Mouse (Mus musculus) forebrain, embryonic 12.5 days (tissue): ENCODE measurements at regions not wholly inside any gene's neighbourhood (a gene's known extent, or its start where the extent isn't known, plus 50 kb on each side); places are given as distances from the start of the nearest gene placed in this dataset.

Source experiments
- ATAC-seq: fragments of 200-750 bp; cut with Nextera tagmentation; 2 replicates; pipeline ENCODE4 v1.8.0; 2017; ENCODE audit warnings: moderate TSS enrichment; ENCODE audit not compliant: low FRiP score
- H3K27ac ChIP-seq: fragments of 300-500 bp; sonication (generic); 2 replicates; pipeline ENCODE4 v1.5.1; 2016; ENCODE audit warnings: mild to moderate bottlenecking
- H3K27me3 ChIP-seq: fragments of 300-500 bp; sonication (generic); 2 replicates; pipeline ENCODE4 v1.6.1; 2016; ENCODE audit warnings: mild to moderate bottlenecking
- H3K36me3 ChIP-seq: fragments of 300-500 bp; sonication (generic); replicated peaks from 2 replicates; pipeline ENCODE4 v1.6.1; 2016; ENCODE audit warnings: mild to moderate bottlenecking
- H3K4me1 ChIP-seq: fragments of 300-500 bp; sonication (generic); 2 replicates; pipeline ENCODE4 v1.6.1; 2016
- H3K4me2 ChIP-seq: fragments of 300-500 bp; sonication (generic); 2 replicates; pipeline ENCODE4 v1.6.1; 2016; ENCODE audit warnings: mild to moderate bottlenecking, moderate library complexity
- H3K4me3 ChIP-seq: fragments of 300-500 bp; sonication (generic); replicated peaks from 2 replicates; pipeline ENCODE4 v1.5.1; 2016; ENCODE audit warnings: mild to moderate bottlenecking
- H3K9ac ChIP-seq: fragments of 300-500 bp; sonication (generic); 2 replicates; pipeline ENCODE4 v1.6.1; 2016; ENCODE audit warnings: mild to moderate bottlenecking
- H3K9me3 ChIP-seq: fragments of 300-500 bp; sonication (generic); 2 replicates; pipeline ENCODE4 v1.6.1; 2016
- WGBS: fragments of 180-500 bp; shearing (Covaris S2); methylation state at CpG from one replicate; pipeline ENCODE4 v1.1.7; 2016; 5-methylcytosine and 5-hydroxymethylcytosine counted together

GRCm38 (mm10) chr11:57958233-57958632, 50.6 kb upstream of the Larp1 start:
- Histone ChIP-seq H3K4me1 (peaks cover 8% of the 10 kb centered on the region), H3K27ac (no peak overlapping the region), H3K27me3 (no peaks in the 10 kb centered on the region), H3K9ac (no peak overlapping the region), H3K36me3 (no peaks in the 10 kb centered on the region), H3K4me2 (no peak overlapping the region), H3K9me3 (no peaks in the 10 kb centered on the region), H3K4me3 (no peak overlapping the region)
- 79% methylated on average over 7 of the region's 7 CpGs for WGBS
- no peak for ATAC-seq

- Histone ChIP-seq H3K4me2 (no peak overlapping the region), H3K4me3 (no peak overlapping the region), H3K36me3 (no peaks in the 10 kb centered on the region), H3K9me3 (no peaks in the 10 kb centered on the region), H3K27me3 (no peaks in the 10 kb centered on the region), H3K4me1 (peaks cover under 1% of the 10 kb centered on the region; the same call in 1 of the 2 replicates), H3K9ac (no peak overlapping the region), H3K27ac (no peak overlapping the region)
- 92% methylated on average over 9 of the region's 9 CpGs for WGBS
- no peak for ATAC-seq
Measured at GRCm38 (mm10) chr11:57956909-57957308, 52.0 kb upstream of the Larp1 start.

- H3K9ac ChIP-seq, result no peak overlapping the region
- no peaks in the 10 kb centered on the region for H3K4me1 ChIP-seq
- 83% methylated on average over 2 of the region's 2 CpGs for WGBS
- no peaks in the 10 kb centered on the region for H3K9me3 ChIP-seq
- no peaks in the 10 kb centered on the region for H3K27me3 ChIP-seq
- no peaks in the 10 kb centered on the region for H3K36me3 ChIP-seq
- no peak overlapping the region for H3K4me3 ChIP-seq
- no peak overlapping the region for H3K27ac ChIP-seq
- no peak overlapping the region for H3K4me2 ChIP-seq
- ATAC-seq, result no peak
Measured at GRCm38 (mm10) chr11:57956076-57956475, 52.8 kb upstream of the Larp1 start.

GRCm38 (mm10) chr11:57955476-57955875, 53.4 kb upstream of the Larp1 start:
- ATAC-seq, result no peak
- Histone ChIP-seq H3K4me1 (no peaks in the 10 kb centered on the region), H3K9ac (no peak overlapping the region), H3K27me3 (no peaks in the 10 kb centered on the region), H3K9me3 (no peaks in the 10 kb centered on the region), H3K36me3 (no peaks in the 10 kb centered on the region), H3K4me2 (no peak overlapping the region), H3K4me3 (no peak overlapping the region), H3K27ac (no peak overlapping the region)
- 92% methylated on average over 7 of the region's 7 CpGs for WGBS

GRCm38 (mm10) chr11:57954510-57955184, 54.2 kb upstream of the Larp1 start:
- Histone ChIP-seq H3K4me3 (no peak overlapping the region), H3K36me3 (no peaks in the 10 kb centered on the region), H3K27me3 (no peaks in the 10 kb centered on the region), H3K27ac (no peak overlapping the region), H3K9ac (no peak overlapping the region), H3K9me3 (no peaks in the 10 kb centered on the region), H3K4me1 (no peaks in the 10 kb centered on the region), H3K4me2 (no peak overlapping the region)
- 77% methylated on average over 10 of the region's 10 CpGs for WGBS
- no peak for ATAC-seq

- Histone ChIP-seq H3K27me3 (no peaks in the 10 kb centered on the region), H3K4me2 (no peak overlapping the region), H3K27ac (no peak overlapping the region), H3K4me1 (no peaks in the 10 kb centered on the region), H3K9ac (no peak overlapping the region), H3K36me3 (no peaks in the 10 kb centered on the region), H3K4me3 (no peak overlapping the region), H3K9me3 (no peaks in the 10 kb centered on the region)
- ATAC-seq, result no peak
- 79% methylated on average over 7 of the region's 7 CpGs for WGBS
Measured at GRCm38 (mm10) chr11:57953694-57954093, 55.2 kb upstream of the Larp1 start.

- H3K9ac ChIP-seq, result no peak overlapping the region
- no peak overlapping the region for H3K4me2 ChIP-seq
- H3K27me3 ChIP-seq, result no peaks in the 10 kb centered on the region
- WGBS, result 65% methylated on average over 3 of the region's 3 CpGs
- no peak for ATAC-seq
- no peaks in the 10 kb centered on the region for H3K4me1 ChIP-seq
- H3K27ac ChIP-seq, result no peak overlapping the region
- H3K36me3 ChIP-seq, result no peaks in the 10 kb centered on the region
- no peak overlapping the region for H3K4me3 ChIP-seq
- H3K9me3 ChIP-seq, result no peaks in the 10 kb centered on the region
Measured at GRCm38 (mm10) chr11:57952619-57953018, 56.2 kb upstream of the Larp1 start.

- H3K4me2 ChIP-seq, result no peak overlapping the region
- H3K27me3 ChIP-seq, result no peaks in the 10 kb centered on the region
- WGBS, result 86% methylated on average over 20 of the region's 20 CpGs
- no peaks in the 10 kb centered on the region for H3K36me3 ChIP-seq
- no peak for ATAC-seq
- H3K9ac ChIP-seq, result no peak overlapping the region
- H3K9me3 ChIP-seq, result no peaks in the 10 kb centered on the region
- H3K4me3 ChIP-seq, result no peak overlapping the region
- H3K4me1 ChIP-seq, result no peaks in the 10 kb centered on the region
- no peak overlapping the region for H3K27ac ChIP-seq
Measured at GRCm38 (mm10) chr11:57951541-57952326, 57.1 kb upstream of the Larp1 start.

- Histone ChIP-seq H3K9me3 (no peaks in the 10 kb centered on the region), H3K27ac (no peak overlapping the region), H3K36me3 (no peaks in the 10 kb centered on the region), H3K4me2 (no peak overlapping the region), H3K9ac (no peak overlapping the region), H3K4me1 (no peaks in the 10 kb centered on the region), H3K4me3 (no peak overlapping the region), H3K27me3 (no peaks in the 10 kb centered on the region)
- ATAC-seq, result no peak
- 5% methylated on average over 4 of the region's 4 CpGs for WGBS
Measured at GRCm38 (mm10) chr11:57950989-57951388, 57.9 kb upstream of the Larp1 start.

- H3K4me3 ChIP-seq, result no peak overlapping the region
- 69% methylated on average over 9 of the region's 9 CpGs for WGBS
- no peak overlapping the region for H3K4me2 ChIP-seq
- H3K27ac ChIP-seq, result no peak overlapping the region
- no peaks in the 10 kb centered on the region for H3K9me3 ChIP-seq
- H3K36me3 ChIP-seq, result no peaks in the 10 kb centered on the region
- H3K27me3 ChIP-seq, result no peaks in the 10 kb centered on the region
- H3K9ac ChIP-seq, result no peak overlapping the region
- ATAC-seq, result no peak
- H3K4me1 ChIP-seq, result no peaks in the 10 kb centered on the region
Measured at GRCm38 (mm10) chr11:57949067-57949466, 59.8 kb upstream of the Larp1 start.

GRCm38 (mm10) chr11:57947347-57947746, 61.5 kb upstream of the Larp1 start:
- Histone ChIP-seq H3K9ac (no peak overlapping the region), H3K36me3 (no peaks in the 10 kb centered on the region), H3K4me1 (no peaks in the 10 kb centered on the region), H3K9me3 (no peaks in the 10 kb centered on the region), H3K4me3 (no peak overlapping the region), H3K27me3 (no peaks in the 10 kb centered on the region), H3K4me2 (no peak overlapping the region), H3K27ac (no peak overlapping the region)
- no peak for ATAC-seq
- 86% methylated on average over 4 of the region's 4 CpGs for WGBS

GRCm38 (mm10) chr11:57934391-57934850, 74.4 kb upstream of the Larp1 start:
- Histone ChIP-seq H3K36me3 (no peaks in the 10 kb centered on the region), H3K9ac (peak overlapping the region; percentile 45; the same call in 1 of the 2 replicates), H3K4me1 (peaks cover 9% of the 10 kb centered on the region), H3K4me3 (peak overlapping the region; percentile 26), H3K4me2 (peak overlapping the region; percentile 54), H3K27ac (no peak overlapping the region), H3K9me3 (no peaks in the 10 kb centered on the region), H3K27me3 (peaks cover 19% of the 10 kb centered on the region)
- WGBS, result 14% methylated on average over 13 of the region's 13 CpGs
- peak; percentile 68 for ATAC-seq

GRCm38 (mm10) chr11:57933065-57933464, 75.8 kb upstream of the Larp1 start:
- H3K4me1 ChIP-seq, result peaks cover 14% of the 10 kb centered on the region
- H3K36me3 ChIP-seq, result no peaks in the 10 kb centered on the region
- peaks cover 24% of the 10 kb centered on the region for H3K27me3 ChIP-seq
- no peak overlapping the region for H3K4me2 ChIP-seq
- no peak for ATAC-seq
- H3K27ac ChIP-seq, result no peak overlapping the region
- H3K4me3 ChIP-seq, result no peak overlapping the region
- H3K9ac ChIP-seq, result no peak overlapping the region
- 6% methylated on average over 5 of the region's 5 CpGs for WGBS
- H3K9me3 ChIP-seq, result no peaks in the 10 kb centered on the region
